19 mouse cellular contexts compared by ENCODE assay signal in genomic region chr7:142699334-142699860, GRCm38 (mm10). TPM values are rescaled to one million over a fixed set of nuclear protein-coding genes. Genes with fewer than 3 reads are reported as not detected.
DNase-seq lines count a peak whose midpoint lies in the region; ATAC-seq and TF ChIP-seq lines count a peak whose summit lies in the region.
"Had no signal": no experiment of that assay in that cellular context is flagged by ENCODE, and none has a peak within 500 bp of the region (broad histone marks: within the 10 kb centered on the region; RNA-seq: fewer than 3 reads in every experiment).

No protein-coding gene starts in this region.

- no peak overlapping the region for H3K4me3 ChIP-seq in limb, embryonic 14.5 days (replicated peaks; ENCODE audit: low read length)
- no peak overlapping the region for H3K4me3 ChIP-seq in limb, embryonic 10.5 days
- H3K4me3 ChIP-seq in forebrain, embryonic 16.5 days (replicated peaks; ENCODE audit: low read length): no peak overlapping the region
- H3K4me3 ChIP-seq: forebrain, embryonic 15.5 days; heart, embryonic 13.5 days; midbrain, embryonic 15.5 days; neural tube, embryonic 12.5 days had no signal

- no peak overlapping the region for H3K4me2 ChIP-seq in limb, embryonic 14.5 days (replicated peaks; ENCODE audit: low read depth, low read length, severe bottlenecking)
- no peak overlapping the region for H3K4me2 ChIP-seq in forebrain, embryonic 16.5 days (ENCODE audit: low read length)
- H3K4me2 ChIP-seq: forebrain, embryonic 15.5 days; heart, embryonic 13.5 days; midbrain, embryonic 15.5 days; neural tube, embryonic 12.5 days had no signal

- no peak overlapping the region for H3K27ac ChIP-seq in limb, embryonic 14.5 days (replicated peaks; ENCODE audit: low read depth, low read length)
- no peak overlapping the region for H3K27ac ChIP-seq in limb, embryonic 10.5 days
- H3K27ac ChIP-seq in forebrain, embryonic 16.5 days (ENCODE audit: low read length): no peak overlapping the region
- H3K27ac ChIP-seq: forebrain, embryonic 15.5 days; heart, embryonic 13.5 days; liver, embryonic 14.5 days; macrophage; midbrain, embryonic 15.5 days; neural tube, embryonic 12.5 days had no signal

- H3K4me1 ChIP-seq in limb, embryonic 14.5 days (ENCODE audit: control insufficient read depth, insufficient read depth, low read length): no peaks in the 10 kb centered on the region
- H3K4me1 ChIP-seq in limb, embryonic 10.5 days: no peaks in the 10 kb centered on the region
- H3K4me1 ChIP-seq in forebrain, embryonic 16.5 days (replicated peaks; ENCODE audit: control insufficient read depth, insufficient read depth, low read length): no peaks in the 10 kb centered on the region
- H3K4me1 ChIP-seq: forebrain, embryonic 15.5 days; heart, embryonic 13.5 days; midbrain, embryonic 15.5 days; neural tube, embryonic 12.5 days had no signal

- WGBS in limb, embryonic 14.5 days: 71% methylated on average over 5 of the region's 5 CpGs
- WGBS in limb, embryonic 10.5 days: 78% methylated on average over 5 of the region's 5 CpGs
- 58% methylated on average over 5 of the region's 5 CpGs for WGBS in forebrain, embryonic 16.5 days

- intact Hi-C loops in heart, postnatal 10 days (cut with DNase I): no loop called here

- no peak for TF ChIP-seq POLR2A in limb, embryonic 14.5 days (IDR thresholded peaks at IDR 0.05; ENCODE audit: borderline replicate concordance, extremely low read depth, insufficient read depth, insufficient read length)

- ATAC-seq in limb, embryonic 14.5 days (ENCODE audit: low FRiP score, low read depth): no peak
- no peak for ATAC-seq in forebrain, embryonic 16.5 days
- ATAC-seq: forebrain, embryonic 15.5 days; hindbrain, embryonic 16.5 days; midbrain, embryonic 15.5 days had no signal

- peak; percentile 54 for DNase-seq in adrenal gland, postnatal 14 days
- DNase-seq in adrenal gland, postnatal 4 days (ENCODE audit: low spot score in 2 of 2): no peak
- peak; percentile 11 for DNase-seq in limb, embryonic 14.5 days (ENCODE audit: low spot score)
- no peak for DNase-seq in limb, embryonic 10.5 days (ENCODE audit: low spot score)
- DNase-seq in gastrocnemius, adult 18-20 months (ENCODE audit: low spot score): peak; percentile 75
- DNase-seq in heart, postnatal 10 days: peak; percentile 80 to 83
- no peak for DNase-seq in right cerebral cortex, postnatal 10 days (ENCODE audit: low spot score in 2 of 2)
- DNase-seq: cerebellum, adult 18-20 months; layer of hippocampus, postnatal 36 days; left cerebral cortex, postnatal 4 days; retina, postnatal 1 day had no signal

- H3K27me3 ChIP-seq in limb, embryonic 14.5 days (ENCODE audit: control insufficient read depth, insufficient read depth, low read length): no peaks in the 10 kb centered on the region
- H3K27me3 ChIP-seq in limb, embryonic 10.5 days (ENCODE audit: low read depth, poor library complexity, severe bottlenecking): no peaks in the 10 kb centered on the region
- H3K27me3 ChIP-seq in forebrain, embryonic 16.5 days (replicated peaks; ENCODE audit: control insufficient read depth, insufficient read depth, low read length): no peaks in the 10 kb centered on the region
- H3K27me3 ChIP-seq: forebrain, embryonic 15.5 days; heart, embryonic 13.5 days; midbrain, embryonic 15.5 days; neural tube, embryonic 12.5 days had no signal

- H3K9me3 ChIP-seq in limb, embryonic 14.5 days (ENCODE audit: control insufficient read depth, low read length): no peaks in the 10 kb centered on the region
- H3K9me3 ChIP-seq in limb, embryonic 10.5 days (replicated peaks): no peaks in the 10 kb centered on the region
- no peaks in the 10 kb centered on the region for H3K9me3 ChIP-seq in forebrain, embryonic 16.5 days (ENCODE audit: control insufficient read depth, low read length)
- H3K9me3 ChIP-seq: forebrain, embryonic 15.5 days; heart, embryonic 13.5 days; midbrain, embryonic 15.5 days; neural tube, embryonic 12.5 days had no signal

- H3K36me3 ChIP-seq in limb, embryonic 14.5 days (ENCODE audit: control insufficient read depth, insufficient read depth, low read length): no peaks in the 10 kb centered on the region
- no peaks in the 10 kb centered on the region for H3K36me3 ChIP-seq in limb, embryonic 10.5 days
- no peaks in the 10 kb centered on the region for H3K36me3 ChIP-seq in forebrain, embryonic 16.5 days (ENCODE audit: control insufficient read depth, insufficient read depth)
- H3K36me3 ChIP-seq: forebrain, embryonic 15.5 days; heart, embryonic 13.5 days; midbrain, embryonic 15.5 days; neural tube, embryonic 12.5 days had no signal

- no peak overlapping the region for H3K9ac ChIP-seq in limb, embryonic 14.5 days (ENCODE audit: low read depth, low read length, severe bottlenecking)
- H3K9ac ChIP-seq in forebrain, embryonic 16.5 days (replicated peaks; ENCODE audit: low read depth, low read length): no peak overlapping the region
- H3K9ac ChIP-seq: forebrain, embryonic 15.5 days; heart, embryonic 13.5 days; liver, embryonic 14.5 days; midbrain, embryonic 15.5 days; neural tube, embryonic 12.5 days had no signal

RNA-seq across cellular contexts. Expression of gene Gm49394, which starts 29.7 kb away (rescaled TPM):
- not detected in 2 replicates for total RNA-seq in adrenal gland, postnatal 14 days (2021)
- under 1 TPM in 1 of 2 experiments, not detected in 1; 0.11 TPM for total RNA-seq in adrenal gland, postnatal 4 days (2021)
- 1.4 and 2.8 TPM in 2 replicates for polyA plus RNA-seq in limb, embryonic 14.5 days (2012; rRNA removed)
- 0.19 and 0.41 TPM in 2 replicates for polyA plus RNA-seq in limb, embryonic 14.5 days (2014; fragmentation: Nextera tagmentation; extraction: Ambion mirVana)
- polyA plus RNA-seq in limb, embryonic 10.5 days (2016; fragmentation: Nextera tagmentation; extraction: Ambion mirVana): 0.09 and 0.11 TPM in 2 replicates
- total RNA-seq in gastrocnemius, adult 18-20 months (2021): not detected
- not detected for total RNA-seq in heart, postnatal 10 days (2021)
- not detected in 2 replicates for polyA plus RNA-seq in forebrain, embryonic 16.5 days (2015; fragmentation: Nextera tagmentation; extraction: Ambion mirVana)
- polyA plus RNA-seq: hindbrain, embryonic 16.5 days; macrophage; midbrain, embryonic 15.5 days; neural tube, embryonic 12.5 days had no signal

RNA-seq across cellular contexts. Expression of gene Igf2, which starts 32.8 kb away (rescaled TPM):
- total RNA-seq in adrenal gland, postnatal 14 days (2021): 119 and 187 TPM in 2 replicates
- 1,000 to 10,000 TPM in 1 of 2 experiments, 100 to 1,000 TPM in 1; 616 to 1,339 TPM for total RNA-seq in adrenal gland, postnatal 4 days (2021)
- polyA plus RNA-seq in limb, embryonic 14.5 days (2012; rRNA removed): 4,240 and 5,416 TPM in 2 replicates
- polyA plus RNA-seq in limb, embryonic 14.5 days (2014; fragmentation: Nextera tagmentation; extraction: Ambion mirVana): 1,472 and 1,504 TPM in 2 replicates
- 769 and 872 TPM in 2 replicates for polyA plus RNA-seq in limb, embryonic 10.5 days (2016; fragmentation: Nextera tagmentation; extraction: Ambion mirVana)
- 10 to 100 TPM; 20.0 to 29.0 TPM for total RNA-seq in gastrocnemius, adult 18-20 months (2021)
- 100 to 1,000 TPM; 765 to 826 TPM for total RNA-seq in heart, postnatal 10 days (2021)
- 64.3 and 95.2 TPM in 2 replicates for polyA plus RNA-seq in forebrain, embryonic 16.5 days (2015; fragmentation: Nextera tagmentation; extraction: Ambion mirVana)

RNA-seq across cellular contexts. Expression of gene Ins2, which starts 43.8 kb away (rescaled TPM):
- not detected in 2 replicates for total RNA-seq in adrenal gland, postnatal 14 days (2021)
- 1,000 to 10,000 TPM in 1 of 2 experiments, under 1 TPM in 1; 0.79 to 1,084 TPM for total RNA-seq in adrenal gland, postnatal 4 days (2021)
- polyA plus RNA-seq in limb, embryonic 14.5 days (2012; rRNA removed): not detected in 2 replicates
- not detected in 2 replicates for polyA plus RNA-seq in limb, embryonic 14.5 days (2014; fragmentation: Nextera tagmentation; extraction: Ambion mirVana)
- polyA plus RNA-seq in limb, embryonic 10.5 days (2016; fragmentation: Nextera tagmentation; extraction: Ambion mirVana): not detected in 2 replicates
- not detected for total RNA-seq in gastrocnemius, adult 18-20 months (2021)
- not detected for total RNA-seq in heart, postnatal 10 days (2021)
- 1.3 TPM in 1 of 2 replicates, not detected in the other for polyA plus RNA-seq in forebrain, embryonic 16.5 days (2015; fragmentation: Nextera tagmentation; extraction: Ambion mirVana)
- total RNA-seq: layer of hippocampus, postnatal 36 days; left cerebral cortex, postnatal 4 days had no signal
- polyA plus RNA-seq: heart, embryonic 13.5 days; macrophage; neural tube, embryonic 12.5 days had no signal

Comparison
In these comparisons a context has a peak if more than half of its experiments do, and no peak if none do; other contexts are left out.
1. DNase-seq: peak in adrenal gland, postnatal 14 days (single experiment), limb, embryonic 14.5 days (single experiment), gastrocnemius, adult 18-20 months (single experiment) and heart, postnatal 10 days (2 of 2); none in adrenal gland, postnatal 4 days (0 of 2), limb, embryonic 10.5 days (single experiment) and right cerebral cortex, postnatal 10 days (0 of 2).